Mouse (Mus musculus) liver, adult 2 months (tissue): ENCODE data around the gene Mdga1.

Experiments used
- CTCF ChIP-seq: fragments of 200-500 bp; IDR thresholded peaks from 2 replicates; pipeline ENCODE4 v1.5.1; 2011; ENCODE audit warnings: low read depth, low read length, control low read depth
- POLR2A ChIP-seq: fragments of 200-500 bp; IDR thresholded peaks from 2 replicates; pipeline ENCODE4 v1.6.1; 2011; ENCODE audit warnings: low read length, control low read depth; ENCODE audit not compliant: insufficient read depth; ENCODE audit errors: extremely low read depth

DNA sequence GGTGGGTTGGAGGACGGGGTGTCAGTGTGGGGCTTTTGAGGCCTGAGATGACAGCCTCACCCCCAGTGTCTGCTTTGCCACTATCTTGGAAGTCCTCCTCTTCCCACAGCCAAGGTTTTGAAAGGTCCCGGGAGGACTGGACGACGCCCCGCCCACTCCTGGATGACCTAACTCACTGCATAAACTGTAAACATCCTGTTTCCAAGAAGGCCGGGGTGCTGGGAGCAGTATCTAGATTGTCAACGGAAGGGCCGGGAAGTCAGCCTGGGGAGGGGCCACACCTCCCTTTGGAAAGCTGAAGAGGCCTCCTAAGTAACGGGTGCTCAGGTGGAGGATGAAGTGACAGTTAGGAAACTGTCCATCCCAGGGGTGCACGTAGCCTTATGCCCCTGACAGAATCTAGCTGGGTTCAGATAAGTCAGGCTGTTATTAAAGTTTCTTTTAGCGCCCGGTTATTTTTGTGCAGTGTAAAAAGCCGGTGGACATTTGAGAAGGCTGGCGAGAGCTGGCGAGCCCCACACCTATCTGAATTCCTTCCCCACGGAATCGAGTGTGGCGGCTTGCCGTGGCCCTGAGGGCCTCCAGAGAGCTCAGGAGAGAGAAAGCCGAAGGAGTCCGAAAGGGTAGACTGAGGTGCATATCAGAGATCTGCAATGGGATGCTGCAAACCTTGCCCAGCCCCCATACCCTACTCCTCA, 170.3 kb downstream of the Mdga1 start:
- TF ChIP-seq CTCF (no peak), POLR2A (no peak)
